Mouse (Mus musculus) bone marrow, adult 2 months (tissue): ENCODE measurements around the gene Tcf12.

Experiments
- CTCF ChIP-seq: fragments of 200-500 bp; IDR thresholded peaks from 2 replicates; pipeline ENCODE4 v1.5.1; 2011; ENCODE audit warnings: low read length, control low read depth; ENCODE audit not compliant: control insufficient read depth, insufficient read depth
- POLR2A ChIP-seq: fragments of 200-500 bp; IDR thresholded peaks from 2 replicates; pipeline ENCODE4 v1.6.1; 2011; ENCODE audit warnings: low read depth, mild to moderate bottlenecking, control low read depth, low read length, borderline replicate concordance; ENCODE audit not compliant: control insufficient read depth

DNA sequence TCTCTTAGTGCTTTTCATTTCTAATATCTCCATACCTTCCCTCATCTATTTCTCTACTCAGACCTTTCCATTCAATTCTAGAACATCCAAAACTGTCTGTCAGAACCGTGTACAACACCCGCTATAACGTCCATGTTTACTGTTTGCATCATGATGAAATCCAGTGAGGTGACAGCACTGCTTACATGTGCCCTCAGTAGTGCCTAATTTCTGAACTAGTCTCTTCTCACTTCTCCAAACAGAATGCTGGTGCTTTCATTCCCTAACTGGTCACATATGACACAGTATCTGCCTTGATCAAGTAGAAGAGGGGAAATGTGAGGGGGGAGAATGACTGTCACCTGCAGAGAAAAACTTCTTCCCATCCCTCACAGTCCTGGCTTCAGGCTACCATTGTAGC lies 58.5 kb downstream of the Tcf12 start:
- TF ChIP-seq CTCF, result no peak
- no peak for TF ChIP-seq POLR2A
